Mouse (Mus musculus): ENCODE measurements around the gene Klhl20.

DNA sequence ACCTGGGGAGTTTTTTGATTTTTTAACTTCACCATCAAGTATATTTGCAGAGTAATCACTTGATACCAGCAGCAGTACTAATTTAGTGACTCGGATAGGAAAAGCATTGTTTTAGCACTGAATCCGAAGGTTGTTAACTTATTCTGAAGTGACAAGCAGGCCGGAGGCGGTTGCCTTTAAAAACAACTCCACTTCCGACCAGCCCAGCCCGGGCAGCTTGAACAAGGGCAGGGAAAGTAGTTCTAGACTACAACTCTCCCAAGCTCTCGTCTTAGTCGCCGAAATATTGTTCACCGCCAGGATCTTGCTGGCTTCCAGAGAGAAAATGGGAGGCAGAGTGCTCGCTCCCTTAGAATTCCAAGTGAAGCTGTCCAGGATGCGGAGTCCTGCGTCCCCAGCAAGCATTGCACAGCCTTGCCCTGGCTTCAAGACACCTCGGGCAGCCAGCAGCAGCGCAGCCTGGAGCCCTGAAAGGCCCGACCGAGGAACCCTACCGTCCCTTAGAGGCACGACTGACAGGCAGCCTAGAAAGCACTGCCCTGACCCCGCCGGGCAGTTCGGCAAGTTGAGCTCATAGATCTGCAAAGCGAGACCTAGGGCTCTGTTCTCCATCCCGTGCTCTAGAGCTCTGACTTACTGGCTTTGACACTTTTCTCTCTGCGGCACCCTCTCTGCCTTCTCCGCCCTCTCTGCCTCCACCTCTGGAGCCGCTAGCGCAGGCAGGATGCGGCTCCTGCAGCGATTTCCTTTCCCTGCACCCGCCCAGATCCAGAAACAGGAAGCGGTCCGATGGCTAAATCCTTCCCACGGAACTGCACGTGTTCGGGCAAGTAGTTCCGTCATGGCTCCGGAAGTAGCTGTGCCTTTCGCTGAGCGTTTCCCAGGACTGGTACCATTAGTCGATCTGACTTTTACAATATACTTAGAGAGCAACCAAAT, at the start of gene Klhl20:
- peak; percentile 70 for TF ChIP-seq POLR2A (IDR thresholded peaks at IDR 0.05; ENCODE audit: low read depth, low read length)
- TF ChIP-seq CTCF (IDR thresholded peaks at IDR 0.05; ENCODE audit: extremely low read depth, insufficient read depth, insufficient read length, insufficient replicate concordance) = 0 out of 2 replicates have a peak, but pooled peaks have one; percentile 1

Measured in spleen, adult 2 months (tissue).